Mouse (Mus musculus) erythroblast, embryonic 14.5 days (primary cell): ENCODE data around the gene Smarcal1. TPM values are rescaled to one million over a fixed set of nuclear protein-coding genes. Genes with fewer than 3 reads are reported as not detected.

Experiments used
- H3K27me3 ChIP-seq: 2 replicates; pipeline ENCODE4 v1.6.1; 2012; ENCODE audit warnings: inconsistent platforms; ENCODE audit not compliant: control insufficient read depth
- H3K36me3 ChIP-seq: 2 replicates; pipeline ENCODE4 v1.6.1; 2012; ENCODE audit warnings: mild to moderate bottlenecking, inconsistent platforms; ENCODE audit not compliant: control insufficient read depth
- H3K4me1 ChIP-seq: 2 replicates; pipeline ENCODE4 v1.6.1; 2012; ENCODE audit warnings: inconsistent platforms; ENCODE audit not compliant: control insufficient read depth
- H3K4me3 ChIP-seq: replicated peaks from 2 replicates; pipeline ENCODE3; 2012; ENCODE audit warnings: moderate library complexity, mild to moderate bottlenecking, inconsistent platforms
- H3K9me3 ChIP-seq: 2 replicates; pipeline ENCODE4 v1.6.1; 2012; ENCODE audit warnings: low read length, inconsistent platforms, mixed read lengths; ENCODE audit not compliant: control insufficient read depth
- GATA1 ChIP-seq: IDR thresholded peaks from 2 replicates; pipeline ENCODE4 v1.6.1; 2012; ENCODE audit warnings: low read length, inconsistent platforms, mixed read lengths
- TAL1 ChIP-seq: IDR thresholded peaks from 3 replicates; pipeline ENCODE4 v1.6.1; 2012; ENCODE audit warnings: low read length, inconsistent platforms, mixed read lengths
- polyA plus RNA-seq: library from polyadenylated mRNA; stranded (reverse); fragments of >175 nt; gene quantifications from 2 replicates; pipeline ENCODE4 v1.2.3, GENCODE M21; 2012

Smarcal1 gene
- 0.25 and 0.80 TPM in 2 replicates for polyA plus RNA-seq

- peaks cover 12% of the 10 kb centered on the region for H3K27me3 ChIP-seq
- peaks cover 21% of the 10 kb centered on the region for H3K4me1 ChIP-seq
- H3K36me3 ChIP-seq, result peaks cover 25% of the 10 kb centered on the region
- peak within 1 kb of the TSS; percentile 69 for H3K4me3 ChIP-seq
- TF ChIP-seq TAL1 (no peak), GATA1 (0 out of 2 replicates have a peak, but pooled peaks have one; percentile 23)
- H3K9me3 ChIP-seq, result no peaks in the 10 kb centered on the region
Observed at GRCm38 (mm10) chr1:72582947-72583731, at the start of gene Smarcal1. Gene Smarcal1 (plus strand): TSS chr1:72583251.

GRCm38 (mm10) chr1:72533439-72533838 is 49.6 kb upstream of the Smarcal1 start:
- Histone ChIP-seq H3K36me3 (no peaks in the 10 kb centered on the region), H3K9me3 (no peaks in the 10 kb centered on the region), H3K4me3 (no peak overlapping the region), H3K27me3 (peaks cover 28% of the 10 kb centered on the region), H3K4me1 (no peaks in the 10 kb centered on the region)
- TF ChIP-seq TAL1, result no peak
- no peak for TF ChIP-seq GATA1

GRCm38 (mm10) chr1:72535725-72536571 is 47.1 kb upstream of the Smarcal1 start:
- H3K36me3 ChIP-seq, result no peaks in the 10 kb centered on the region
- H3K27me3 ChIP-seq, result peaks cover 28% of the 10 kb centered on the region
- no peak for TF ChIP-seq TAL1
- TF ChIP-seq GATA1, result no peak
- H3K4me1 ChIP-seq, result no peaks in the 10 kb centered on the region
- no peak overlapping the region for H3K4me3 ChIP-seq
- no peaks in the 10 kb centered on the region for H3K9me3 ChIP-seq

GRCm38 (mm10) chr1:72536611-72537351 is 46.3 kb upstream of the Smarcal1 start, which contains the start of gene March4:
Gene March4 (minus strand): TSS chr1:72536930.
- H3K9me3 ChIP-seq, result no peaks in the 10 kb centered on the region
- no peaks in the 10 kb centered on the region for H3K4me1 ChIP-seq
- peaks cover 28% of the 10 kb centered on the region for H3K27me3 ChIP-seq
- TF ChIP-seq GATA1, result no peak
- no peak for TF ChIP-seq TAL1
- H3K4me3 ChIP-seq, result no peak within 1 kb of the TSS
- no peaks in the 10 kb centered on the region for H3K36me3 ChIP-seq

- Histone ChIP-seq H3K9me3 (no peaks in the 10 kb centered on the region), H3K36me3 (no peaks in the 10 kb centered on the region), H3K4me1 (no peaks in the 10 kb centered on the region), H3K27me3 (peaks cover 28% of the 10 kb centered on the region), H3K4me3 (no peak overlapping the region)
- no peak for TF ChIP-seq TAL1
- no peak for TF ChIP-seq GATA1
Observed at GRCm38 (mm10) chr1:72538266-72538665, 44.8 kb upstream of the Smarcal1 start.

GRCm38 (mm10) chr1:72550317-72550716 is 32.7 kb upstream of the Smarcal1 start:
- H3K9me3 ChIP-seq, result no peaks in the 10 kb centered on the region; the same call in 1 of the 2 replicates
- TF ChIP-seq GATA1 (no peak), TAL1 (no peak)
- no peaks in the 10 kb centered on the region for H3K4me1 ChIP-seq
- no peaks in the 10 kb centered on the region for H3K27me3 ChIP-seq
- no peaks in the 10 kb centered on the region for H3K36me3 ChIP-seq
- H3K4me3 ChIP-seq, result no peak overlapping the region

- Histone ChIP-seq H3K4me1 (no peaks in the 10 kb centered on the region), H3K4me3 (no peak overlapping the region), H3K27me3 (no peaks in the 10 kb centered on the region), H3K36me3 (no peaks in the 10 kb centered on the region), H3K9me3 (no peaks in the 10 kb centered on the region; the same call in 1 of the 2 replicates)
- TF ChIP-seq TAL1, result no peak
- TF ChIP-seq GATA1, result no peak
Observed at GRCm38 (mm10) chr1:72556471-72556870, 26.6 kb upstream of the Smarcal1 start.

GRCm38 (mm10) chr1:72558625-72559024 is 24.4 kb upstream of the Smarcal1 start:
- Histone ChIP-seq H3K9me3 (no peaks in the 10 kb centered on the region), H3K27me3 (no peaks in the 10 kb centered on the region), H3K36me3 (no peaks in the 10 kb centered on the region), H3K4me3 (no peak overlapping the region), H3K4me1 (no peaks in the 10 kb centered on the region)
- TF ChIP-seq TAL1 (no peak), GATA1 (no peak)

GRCm38 (mm10) chr1:72564334-72564962 is 18.6 kb upstream of the Smarcal1 start:
- TF ChIP-seq GATA1 (no peak), TAL1 (no peak)
- H3K36me3 ChIP-seq, result no peaks in the 10 kb centered on the region
- H3K4me1 ChIP-seq, result no peaks in the 10 kb centered on the region
- no peak overlapping the region for H3K4me3 ChIP-seq
- no peaks in the 10 kb centered on the region for H3K27me3 ChIP-seq
- no peaks in the 10 kb centered on the region for H3K9me3 ChIP-seq
